Mouse (Mus musculus): ENCODE data around the gene Mdm2. TPM values are rescaled to one million over a fixed set of nuclear protein-coding genes. Genes with fewer than 3 reads are reported as not detected.

The Mdm2 gene
- total and polyA plus RNA-seq, 3 experiments, result 35.3 to 601 (median 42.2) TPM

DNA sequence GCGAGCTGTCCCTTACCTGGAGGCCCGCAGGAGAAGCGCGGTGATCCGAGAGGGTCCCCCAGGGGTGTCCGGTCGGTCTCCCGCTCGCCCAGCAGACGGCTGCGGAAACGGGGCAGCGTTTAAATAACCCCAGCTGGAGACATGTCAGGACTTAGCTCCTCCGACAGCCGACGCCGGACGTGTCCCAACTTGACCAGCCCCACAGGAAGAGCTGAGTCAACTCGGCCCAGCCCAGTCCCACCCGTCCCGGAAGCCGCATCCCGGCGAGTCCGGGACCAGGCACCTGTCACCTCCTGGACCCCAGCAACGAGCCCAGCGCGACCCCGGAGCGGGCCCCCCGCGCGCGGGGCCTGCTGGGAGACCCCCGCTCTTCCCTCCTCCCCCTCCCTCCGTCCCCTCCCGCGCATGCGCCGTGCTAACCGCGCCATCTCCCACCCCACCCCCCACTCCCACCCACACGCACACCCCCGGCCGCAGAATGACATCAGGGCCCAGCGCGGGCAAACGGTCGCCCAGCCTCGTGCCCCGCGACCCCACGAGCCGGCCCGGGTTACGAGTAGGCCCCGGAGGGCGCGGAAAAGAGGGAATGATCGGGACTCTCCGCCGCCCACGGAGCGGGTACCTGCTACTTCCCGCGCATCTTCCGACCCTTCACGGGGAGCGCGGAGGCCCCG lies 491 bp downstream of the Mdm2 start (continued):
- no peak; the same call in 1 of the 2 replicates for TF ChIP-seq ETS1 (IDR thresholded peaks at IDR 0.05; ENCODE audit: low read depth, low read length)
- TF ChIP-seq USF2 (IDR thresholded peaks at IDR 0.05; ENCODE audit: borderline replicate concordance in 1 of 2, insufficient read depth in 1 of 2, low read depth in 1 of 2, low read length in 2 of 2), result no peak
- TF ChIP-seq ZKSCAN1 (IDR thresholded peaks at IDR 0.05; ENCODE audit: low read depth, low read length), result no peak

DNA sequence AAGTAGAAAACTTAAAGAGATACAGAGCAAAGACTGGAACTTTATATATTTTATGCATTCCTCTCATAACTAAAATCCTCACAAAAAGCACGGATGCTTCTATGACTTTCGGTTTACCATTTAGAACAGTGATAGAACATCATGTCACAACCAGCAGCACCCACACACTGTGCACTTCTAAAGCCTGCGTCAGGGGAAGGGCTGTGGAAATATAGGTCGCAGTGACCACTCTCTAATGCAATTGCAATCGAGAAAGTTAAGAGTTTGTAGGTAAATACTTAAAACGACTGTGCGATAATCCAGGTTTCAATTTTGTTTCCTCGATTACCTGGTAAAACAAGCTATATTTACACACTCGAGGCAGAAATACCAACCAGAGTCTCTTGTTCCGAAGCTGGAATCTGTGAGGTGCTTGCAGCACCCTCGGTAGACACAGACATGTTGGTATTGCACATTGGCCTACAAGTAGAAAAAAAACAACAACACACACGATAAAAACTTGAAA lies 1.2 kb downstream of the Mdm2 start:
- no peak for TF ChIP-seq SIN3A (IDR thresholded peaks at IDR 0.05; ENCODE audit: low read length)
- no peak for TF ChIP-seq MYC (IDR thresholded peaks at IDR 0.05; ENCODE audit: low read depth, low read length)
- no peak for TF ChIP-seq EP300 (IDR thresholded peaks at IDR 0.05; ENCODE audit: low read depth in 1 of 2, low read length in 2 of 2)
- TF ChIP-seq ETS1 (IDR thresholded peaks at IDR 0.05; ENCODE audit: low read depth, low read length), result no peak
- TF ChIP-seq JUND (IDR thresholded peaks at IDR 0.05; ENCODE audit: low read depth, low read length), result no peak
- no peak for TF ChIP-seq MEF2A (IDR thresholded peaks at IDR 0.05; ENCODE audit: extremely low read depth, insufficient replicate concordance, low read depth, low read length, poor library complexity, severe bottlenecking)
- TF ChIP-seq NRF1 (IDR thresholded peaks at IDR 0.05; ENCODE audit: insufficient read depth, low read depth, low read length, poor library complexity, severe bottlenecking), result no peak
- no peak for TF ChIP-seq MAFK (IDR thresholded peaks at IDR 0.05; ENCODE audit: borderline replicate concordance, low read depth, low read length)
- no peak for TF ChIP-seq POLR2A (IDR thresholded peaks at IDR 0.05; ENCODE audit: control insufficient read depth in 1 of 2, insufficient read depth in 1 of 2, low read depth in 1 of 2, low read length in 2 of 2, poor library complexity in 1 of 2)
- TF ChIP-seq ZMIZ1 (IDR thresholded peaks at IDR 0.05; ENCODE audit: low read depth, low read length), result no peak
- no peak for TF ChIP-seq TCF12 (IDR thresholded peaks at IDR 0.05; ENCODE audit: low read depth, low read length)
- TF ChIP-seq GABPA (IDR thresholded peaks at IDR 0.05; ENCODE audit: low read depth, low read length), result no peak
- TF ChIP-seq CHD1 (IDR thresholded peaks at IDR 0.05; ENCODE audit: low read depth, low read length), result no peak; the same call in 1 of the 2 replicates
- TF ChIP-seq ZC3H11A (IDR thresholded peaks at IDR 0.05; ENCODE audit: low read depth, low read length), result no peak
- TF ChIP-seq SMC3 (IDR thresholded peaks at IDR 0.05; ENCODE audit: low read depth, low read length), result no peak
- no peak for TF ChIP-seq CHD2 (IDR thresholded peaks at IDR 0.05; ENCODE audit: low read length)
- no peak for TF ChIP-seq E2F4 (IDR thresholded peaks at IDR 0.05; ENCODE audit: borderline replicate concordance, low read depth, low read length)
- TF ChIP-seq KAT2A (conservative IDR thresholded peaks at IDR 0.05; ENCODE audit: low read depth, low read length), result no peak
- H3K4me1 ChIP-seq (ENCODE audit: control insufficient read depth in 1 of 2, insufficient read depth in 2 of 2, low read length in 2 of 2), result peaks cover 0 to 8% of the 10 kb centered on the region in 2 experiments; a peak in 2 of 4 replicates
- H3K9ac ChIP-seq (ENCODE audit: control insufficient read depth, low read depth, low read length, poor library complexity, severe bottlenecking), result peak overlapping the region; percentile 99
- peak overlapping the region; percentile 85 to 94 for H3K4me3 ChIP-seq (ENCODE audit: control insufficient read depth in 1 of 2, insufficient read depth in 1 of 2, low read depth in 2 of 2, low read length in 2 of 2)
- H3K27me3 ChIP-seq (ENCODE audit: control insufficient read depth in 1 of 2, insufficient read depth in 2 of 2, low read length in 2 of 2), result no peaks in the 10 kb centered on the region
- DNase-seq (ENCODE audit: low read depth, low spot score), result peak; percentile 62
- peaks cover 39% of the 10 kb centered on the region for H3K79me2 ChIP-seq (ENCODE audit: control insufficient read depth, insufficient read depth, low read length, poor library complexity)
- no peaks in the 10 kb centered on the region for H3K9me3 ChIP-seq (replicated peaks; ENCODE audit: insufficient read depth, low read length)
- peaks cover 11 to 14% of the 10 kb centered on the region in 2 experiments for H3K36me3 ChIP-seq (ENCODE audit: control insufficient read depth in 1 of 2, insufficient read depth in 2 of 2, low read length in 2 of 2)
- H3K27ac ChIP-seq (ENCODE audit: control insufficient read depth, low read depth, low read length), result peak overlapping the region; percentile 69
